Mouse (Mus musculus): Measurements from ENCODE around the gene Cpne4. TPM values are rescaled to one million over a fixed set of nuclear protein-coding genes. Genes with fewer than 3 reads are reported as not detected.
A peak's percentile ranks its signal among the peaks of the same experiment; 100 is the strongest.

Cpne4 gene
- polyA plus RNA-seq, 1 experiment from 2014 or later, result 0.43 TPM

GRCm38 (mm10) chr9:104646348-104646994, 99.4 kb downstream of the Cpne4 start:
- DNase-seq (ENCODE audit: low spot score) (peak; percentile 33), ATAC-seq (ENCODE audit: low FRiP score) (peak; percentile 79)
- WGBS, result 50% methylated on average over 5 of the region's 5 CpGs

DNA sequence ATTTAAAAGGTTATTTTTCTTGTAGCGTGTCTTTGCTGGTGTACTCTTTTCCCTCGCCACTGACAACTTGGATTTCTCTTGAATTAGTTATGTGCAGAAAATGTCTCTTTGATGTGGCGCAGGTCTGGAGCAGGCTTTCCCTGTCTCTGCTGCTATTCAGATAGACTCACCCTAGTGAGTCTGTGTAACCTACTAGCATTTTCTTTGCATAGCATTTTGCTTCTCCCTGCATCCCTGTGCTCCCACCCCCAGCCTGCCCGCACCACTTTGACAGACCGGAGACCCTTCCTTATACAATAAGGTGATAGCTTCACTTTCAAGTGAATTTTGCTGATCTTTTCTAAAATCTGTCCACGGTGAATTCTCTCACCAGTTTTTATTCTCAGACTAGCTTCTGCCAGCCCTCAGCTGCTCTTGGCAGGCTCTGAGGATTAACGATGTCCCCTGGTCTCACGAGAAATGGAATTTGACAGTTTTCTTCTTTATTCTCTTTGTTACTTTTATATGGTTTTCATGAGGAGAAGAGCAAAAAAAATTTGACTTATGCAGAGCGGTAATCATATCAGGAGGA, 105.7 kb downstream of the Cpne4 start:
- Histone ChIP-seq H3K9ac (ENCODE audit: low read depth, low read length) (no peak overlapping the region), H3K27me3 (ENCODE audit: control insufficient read depth, insufficient read depth, low read length) (no peaks in the 10 kb centered on the region), H3K4me3 (ENCODE audit: low read depth, low read length) (no peak overlapping the region), H3K36me3 (ENCODE audit: control insufficient read depth, insufficient read depth, low read length) (no peaks in the 10 kb centered on the region), H3K4me1 (replicated peaks; ENCODE audit: control insufficient read depth, insufficient read depth, low read length) (no peaks in the 10 kb centered on the region), H3K4me2 (replicated peaks; ENCODE audit: low read depth, low read length) (no peak overlapping the region), H3K27ac (ENCODE audit: low read depth, low read length) (no peak overlapping the region), H3K9me3 (ENCODE audit: control insufficient read depth, low read length) (no peaks in the 10 kb centered on the region)
- DNase-seq (ENCODE audit: low spot score) (no peak), ATAC-seq (ENCODE audit: low FRiP score) (no peak)
- 74% methylated on average over 9 of the region's 9 CpGs for WGBS

More at GRCm38 (mm10) chr9:104646348-104646994, 99.4 kb downstream of the Cpne4 start:
- 0 out of 2 replicates have a peak overlapping the region, but pooled peaks have one; percentile 45 for H3K27ac ChIP-seq (ENCODE audit: low read depth, low read length)
- no peaks in the 10 kb centered on the region for H3K27me3 ChIP-seq (ENCODE audit: control insufficient read depth, insufficient read depth, low read length)
- H3K9ac ChIP-seq (ENCODE audit: low read depth, low read length), result no peak overlapping the region
- H3K9me3 ChIP-seq (ENCODE audit: control insufficient read depth, low read length), result no peaks in the 10 kb centered on the region
- H3K4me1 ChIP-seq (replicated peaks; ENCODE audit: control insufficient read depth, insufficient read depth, low read length), result no peaks in the 10 kb centered on the region
- H3K4me3 ChIP-seq (ENCODE audit: low read depth, low read length), result no peak overlapping the region
- no peak overlapping the region for H3K4me2 ChIP-seq (replicated peaks; ENCODE audit: low read depth, low read length)
- no peaks in the 10 kb centered on the region for H3K36me3 ChIP-seq (ENCODE audit: control insufficient read depth, insufficient read depth, low read length)

DNA sequence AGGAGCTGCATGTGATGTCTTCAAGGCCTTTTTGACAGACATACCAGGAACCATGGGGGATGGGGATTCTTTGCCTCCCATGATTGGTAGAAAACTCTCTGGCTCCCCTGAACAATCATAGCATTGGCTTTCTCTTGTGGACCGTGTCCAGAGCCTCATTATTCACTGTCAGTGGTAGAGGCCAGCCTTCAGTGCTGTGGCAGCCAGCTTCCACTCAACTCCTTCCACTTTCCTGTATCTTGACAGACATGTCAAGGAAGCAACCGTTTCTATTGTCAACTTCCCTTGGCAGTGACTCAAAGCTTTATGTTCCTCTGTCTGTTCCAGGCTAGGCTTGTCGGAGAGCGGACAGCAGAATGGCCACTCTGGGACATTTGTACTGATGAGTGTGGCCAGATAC, 112.7 kb downstream of the Cpne4 start:
- Histone ChIP-seq H3K4me1 (replicated peaks; ENCODE audit: control insufficient read depth, insufficient read depth, low read length) (no peaks in the 10 kb centered on the region), H3K27ac (ENCODE audit: low read depth, low read length) (no peak overlapping the region), H3K9ac (ENCODE audit: low read depth, low read length) (no peak overlapping the region), H3K9me3 (ENCODE audit: control insufficient read depth, low read length) (no peaks in the 10 kb centered on the region), H3K36me3 (ENCODE audit: control insufficient read depth, insufficient read depth, low read length) (no peaks in the 10 kb centered on the region), H3K4me2 (replicated peaks; ENCODE audit: low read depth, low read length) (no peak overlapping the region), H3K27me3 (ENCODE audit: control insufficient read depth, insufficient read depth, low read length) (no peaks in the 10 kb centered on the region), H3K4me3 (ENCODE audit: low read depth, low read length) (no peak overlapping the region)
- WGBS, result 55% methylated on average over 4 of the region's 4 CpGs
- no peak for DNase-seq (ENCODE audit: low spot score)
- ATAC-seq (ENCODE audit: low FRiP score), result no peak

DNA sequence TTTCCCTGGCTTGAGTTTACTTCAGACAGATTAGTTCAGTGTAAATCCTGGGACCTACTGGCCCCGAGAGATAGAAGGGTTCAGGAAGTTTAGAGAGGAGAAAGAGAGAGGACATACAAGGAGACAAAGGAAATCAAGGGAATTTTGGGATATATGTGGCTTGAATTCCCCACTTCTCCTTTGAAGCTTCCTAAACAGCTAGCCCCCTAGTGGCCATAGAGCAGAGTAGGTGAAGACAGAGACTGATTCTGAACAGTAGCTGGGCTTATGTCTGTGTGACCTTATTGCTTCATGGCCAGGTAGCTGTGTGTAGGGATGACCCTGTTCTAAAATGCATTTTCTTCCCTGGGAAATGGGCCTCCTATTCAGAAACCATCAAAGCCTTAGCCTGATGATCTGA, 129.6 kb downstream of the Cpne4 start:
- WGBS, result 45% methylated on average over 1 of the region's 1 CpGs
- H3K4me1 ChIP-seq (replicated peaks; ENCODE audit: control insufficient read depth, insufficient read depth, low read length), result no peaks in the 10 kb centered on the region
- no peaks in the 10 kb centered on the region for H3K27me3 ChIP-seq (ENCODE audit: control insufficient read depth, insufficient read depth, low read length)
- no peak overlapping the region for H3K4me2 ChIP-seq (replicated peaks; ENCODE audit: low read depth, low read length)
- H3K27ac ChIP-seq (ENCODE audit: low read depth, low read length), result no peak overlapping the region
- no peaks in the 10 kb centered on the region for H3K9me3 ChIP-seq (ENCODE audit: control insufficient read depth, low read length)
- peak; percentile 64 for DNase-seq (ENCODE audit: low spot score)
- no peak overlapping the region for H3K9ac ChIP-seq (ENCODE audit: low read depth, low read length)
- no peaks in the 10 kb centered on the region for H3K36me3 ChIP-seq (ENCODE audit: control insufficient read depth, insufficient read depth, low read length)
- H3K4me3 ChIP-seq (ENCODE audit: low read depth, low read length), result no peak overlapping the region
- no peak for ATAC-seq (ENCODE audit: low FRiP score)

DNA sequence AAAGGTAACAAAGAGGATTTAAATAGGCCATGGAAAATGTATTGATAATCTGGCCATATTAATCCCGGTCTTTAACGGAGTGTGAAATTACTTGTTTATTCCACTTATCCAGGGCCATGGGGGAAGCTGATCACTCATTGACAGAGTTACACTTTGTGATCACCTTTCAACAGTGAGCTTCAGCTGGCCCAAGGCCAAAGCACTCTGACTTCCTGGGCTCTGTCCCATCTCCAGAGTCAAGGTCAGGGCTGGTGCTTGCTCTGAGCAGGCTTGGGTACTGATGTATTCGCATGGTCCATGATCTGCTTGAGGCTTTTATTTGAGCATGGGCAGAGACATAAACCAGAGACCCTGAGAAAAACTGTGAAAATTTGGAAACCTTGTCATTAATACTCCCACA, 131.5 kb downstream of the Cpne4 start:
- Histone ChIP-seq H3K9me3 (ENCODE audit: control insufficient read depth, low read length) (no peaks in the 10 kb centered on the region), H3K4me2 (replicated peaks; ENCODE audit: low read depth, low read length) (no peak overlapping the region), H3K9ac (ENCODE audit: low read depth, low read length) (no peak overlapping the region), H3K27me3 (ENCODE audit: control insufficient read depth, insufficient read depth, low read length) (no peaks in the 10 kb centered on the region), H3K27ac (ENCODE audit: low read depth, low read length) (no peak overlapping the region), H3K4me1 (replicated peaks; ENCODE audit: control insufficient read depth, insufficient read depth, low read length) (no peaks in the 10 kb centered on the region), H3K36me3 (ENCODE audit: control insufficient read depth, insufficient read depth, low read length) (no peaks in the 10 kb centered on the region), H3K4me3 (ENCODE audit: low read depth, low read length) (no peak overlapping the region)
- ATAC-seq (ENCODE audit: low FRiP score), result no peak
- no peak for DNase-seq (ENCODE audit: low spot score)
- WGBS, result 92% methylated on average over 3 of the region's 3 CpGs

- H3K36me3 ChIP-seq (ENCODE audit: control insufficient read depth, insufficient read depth, low read length), result no peaks in the 10 kb centered on the region
- H3K4me3 ChIP-seq (ENCODE audit: low read depth, low read length), result no peak overlapping the region
- ATAC-seq (ENCODE audit: low FRiP score) (no peak), DNase-seq (ENCODE audit: low spot score) (no peak)
- H3K9ac ChIP-seq (ENCODE audit: low read depth, low read length), result no peak overlapping the region
- no peak overlapping the region for H3K4me2 ChIP-seq (replicated peaks; ENCODE audit: low read depth, low read length)
- WGBS, result 80% methylated on average over 3 of the region's 3 CpGs
- no peaks in the 10 kb centered on the region for H3K4me1 ChIP-seq (replicated peaks; ENCODE audit: control insufficient read depth, insufficient read depth, low read length)
- H3K9me3 ChIP-seq (ENCODE audit: control insufficient read depth, low read length), result no peaks in the 10 kb centered on the region
- H3K27me3 ChIP-seq (ENCODE audit: control insufficient read depth, insufficient read depth, low read length), result no peaks in the 10 kb centered on the region
- H3K27ac ChIP-seq (ENCODE audit: low read depth, low read length), result no peak overlapping the region
Measured at GRCm38 (mm10) chr9:104687051-104687450, 140.0 kb downstream of the Cpne4 start.

DNA sequence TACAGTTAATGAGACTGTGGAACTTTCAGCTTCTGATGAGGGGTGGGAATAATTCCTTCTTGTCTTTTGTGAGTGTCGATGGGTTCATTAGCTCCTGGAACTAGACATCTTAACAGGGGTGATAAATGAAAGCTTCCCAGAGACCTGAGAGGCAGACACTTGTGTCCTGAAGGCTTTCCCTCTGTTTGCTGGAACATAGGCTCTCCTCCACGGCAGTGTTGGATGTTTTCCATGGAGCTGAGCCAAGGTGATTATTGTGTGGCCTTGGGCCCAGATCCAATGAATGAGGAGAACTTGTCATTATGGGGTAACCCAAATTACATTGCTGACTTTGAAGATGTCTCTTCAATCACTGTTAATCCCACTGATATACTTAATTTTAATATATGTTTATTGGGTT, 146.1 kb downstream of the Cpne4 start:
- no peak for DNase-seq (ENCODE audit: low spot score)
- Histone ChIP-seq H3K4me2 (replicated peaks; ENCODE audit: low read depth, low read length) (no peak overlapping the region), H3K9me3 (ENCODE audit: control insufficient read depth, low read length) (no peaks in the 10 kb centered on the region), H3K9ac (ENCODE audit: low read depth, low read length) (no peak overlapping the region), H3K27ac (ENCODE audit: low read depth, low read length) (no peak overlapping the region), H3K36me3 (ENCODE audit: control insufficient read depth, insufficient read depth, low read length) (no peaks in the 10 kb centered on the region), H3K27me3 (ENCODE audit: control insufficient read depth, insufficient read depth, low read length) (no peaks in the 10 kb centered on the region), H3K4me1 (replicated peaks; ENCODE audit: control insufficient read depth, insufficient read depth, low read length) (no peaks in the 10 kb centered on the region), H3K4me3 (ENCODE audit: low read depth, low read length) (no peak overlapping the region)
- 77% methylated on average over 2 of the region's 2 CpGs for WGBS
- ATAC-seq (ENCODE audit: low FRiP score), result no peak

GRCm38 (mm10) chr9:104710831-104711230, 163.7 kb downstream of the Cpne4 start:
- no peak for DNase-seq (ENCODE audit: low spot score)

GRCm38 (mm10) chr9:104725311-104725710, 178.2 kb downstream of the Cpne4 start:
- WGBS, result 90% methylated on average over 2 of the region's 2 CpGs

More at GRCm38 (mm10) chr9:104710831-104711230, 163.7 kb downstream of the Cpne4 start:
- no peak overlapping the region for H3K4me3 ChIP-seq (ENCODE audit: low read depth, low read length)
- H3K27ac ChIP-seq (ENCODE audit: low read depth, low read length), result no peak overlapping the region
- no peak for ATAC-seq (ENCODE audit: low FRiP score)
- H3K27me3 ChIP-seq (ENCODE audit: control insufficient read depth, insufficient read depth, low read length), result no peaks in the 10 kb centered on the region
- no peaks in the 10 kb centered on the region for H3K36me3 ChIP-seq (ENCODE audit: control insufficient read depth, insufficient read depth, low read length)
- WGBS, result 82% methylated on average over 5 of the region's 5 CpGs
- no peak overlapping the region for H3K4me2 ChIP-seq (replicated peaks; ENCODE audit: low read depth, low read length)
- H3K9ac ChIP-seq (ENCODE audit: low read depth, low read length), result no peak overlapping the region
- H3K4me1 ChIP-seq (replicated peaks; ENCODE audit: control insufficient read depth, insufficient read depth, low read length), result no peaks in the 10 kb centered on the region
- no peaks in the 10 kb centered on the region for H3K9me3 ChIP-seq (ENCODE audit: control insufficient read depth, low read length)

More at GRCm38 (mm10) chr9:104725311-104725710, 178.2 kb downstream of the Cpne4 start:
- Histone ChIP-seq H3K4me1 (replicated peaks; ENCODE audit: control insufficient read depth, insufficient read depth, low read length) (no peaks in the 10 kb centered on the region), H3K36me3 (ENCODE audit: control insufficient read depth, insufficient read depth, low read length) (no peaks in the 10 kb centered on the region), H3K27ac (ENCODE audit: low read depth, low read length) (no peak overlapping the region), H3K27me3 (ENCODE audit: control insufficient read depth, insufficient read depth, low read length) (no peaks in the 10 kb centered on the region), H3K4me3 (ENCODE audit: low read depth, low read length) (no peak overlapping the region), H3K9me3 (ENCODE audit: control insufficient read depth, low read length) (no peaks in the 10 kb centered on the region), H3K4me2 (replicated peaks; ENCODE audit: low read depth, low read length) (no peak overlapping the region), H3K9ac (ENCODE audit: low read depth, low read length) (no peak overlapping the region)
- ATAC-seq (ENCODE audit: low FRiP score) (no peak), DNase-seq (ENCODE audit: low spot score) (no peak)
